Comparison of ENCODE assay signal across 15 mouse cellular contexts in the genomic region with DNA sequence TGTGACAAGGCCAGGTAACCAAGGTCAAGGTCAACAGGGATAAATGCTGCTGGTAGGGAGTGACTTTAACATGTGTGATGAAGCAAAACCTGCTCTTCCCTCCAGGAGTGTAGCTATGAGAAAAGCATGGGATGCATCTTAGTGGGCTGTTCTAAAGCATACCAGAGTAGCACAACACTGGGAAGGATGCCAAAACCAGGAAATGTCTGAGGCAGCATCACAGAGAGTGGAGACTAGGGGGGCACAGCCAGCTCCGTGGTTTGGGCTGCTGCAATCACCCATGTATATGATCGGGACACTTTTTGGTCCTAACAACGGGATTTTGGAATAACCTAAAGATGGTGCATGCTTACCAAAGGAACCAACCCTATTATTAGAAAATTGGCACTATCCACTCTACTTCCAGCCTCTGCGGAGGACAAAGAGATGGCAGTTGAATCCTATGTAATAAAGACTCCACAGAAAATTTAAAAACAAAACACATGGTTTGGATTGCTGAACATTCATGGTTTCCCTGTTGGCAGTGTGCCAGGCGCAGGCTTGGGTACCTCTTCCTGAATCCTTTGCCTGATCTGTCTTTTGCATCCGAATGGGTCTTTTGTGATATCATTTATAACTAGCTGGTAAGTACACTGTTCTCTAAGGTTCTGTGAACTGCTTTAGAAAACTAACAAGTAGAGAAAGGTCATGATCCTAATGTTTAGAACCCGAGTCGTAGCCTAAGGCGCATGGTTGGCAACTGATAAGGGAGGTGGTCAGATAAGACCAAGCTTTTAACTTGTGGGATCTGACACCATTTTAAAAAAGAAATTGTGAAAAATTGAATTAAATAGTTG. TPM values are rescaled to one million over a fixed set of nuclear protein-coding genes. Genes with fewer than 3 reads are reported as not detected.
DNase-seq lines count a peak whose midpoint lies in the region; ATAC-seq and TF ChIP-seq lines count a peak whose summit lies in the region.
"Had no signal": no experiment of that assay in that cellular context is flagged by ENCODE, and none has a peak within 500 bp of the region (broad histone marks: within the 10 kb centered on the region; RNA-seq: fewer than 3 reads in every experiment).

No protein-coding gene starts in this region.

- H3K4me1 ChIP-seq in midbrain, embryonic 14.5 days (ENCODE audit: control insufficient read depth, insufficient read depth, low read length), result no peaks in the 10 kb centered on the region
- H3K4me1 ChIP-seq in midbrain, postnatal 0 days (ENCODE audit: insufficient read depth, low read length), result no peaks in the 10 kb centered on the region
- H3K4me1 ChIP-seq in forebrain, embryonic 14.5 days (ENCODE audit: control insufficient read depth, insufficient read depth, low read length), result peaks cover 5% of the 10 kb centered on the region; the same call in 1 of the 2 replicates
- H3K4me1 ChIP-seq: limb, embryonic 10.5 days; neural tube, embryonic 12.5 days had no signal

- no peak for TF ChIP-seq CTCF in midbrain, postnatal 0 days (IDR thresholded peaks at IDR 0.05)

- H3K36me3 ChIP-seq in midbrain, embryonic 14.5 days (ENCODE audit: control insufficient read depth, insufficient read depth, low read length), result no peaks in the 10 kb centered on the region
- H3K36me3 ChIP-seq in midbrain, postnatal 0 days (ENCODE audit: insufficient read depth, low read length), result no peaks in the 10 kb centered on the region
- no peaks in the 10 kb centered on the region for H3K36me3 ChIP-seq in forebrain, embryonic 14.5 days (ENCODE audit: control insufficient read depth, insufficient read depth, low read length)
- H3K36me3 ChIP-seq: limb, embryonic 10.5 days; neural tube, embryonic 12.5 days had no signal

- no peak overlapping the region for H3K9ac ChIP-seq in midbrain, embryonic 14.5 days (replicated peaks; ENCODE audit: low read length)
- no peak overlapping the region for H3K9ac ChIP-seq in midbrain, postnatal 0 days (replicated peaks; ENCODE audit: low read length, poor library complexity, severe bottlenecking)
- H3K9ac ChIP-seq in forebrain, embryonic 14.5 days (ENCODE audit: low read length), result no peak overlapping the region
- H3K9ac ChIP-seq: neural tube, embryonic 12.5 days had no signal

- no peaks in the 10 kb centered on the region for H3K27me3 ChIP-seq in midbrain, embryonic 14.5 days (ENCODE audit: control insufficient read depth, insufficient read depth, low read length)
- no peaks in the 10 kb centered on the region for H3K27me3 ChIP-seq in midbrain, postnatal 0 days (ENCODE audit: insufficient read depth, low read length)
- no peaks in the 10 kb centered on the region for H3K27me3 ChIP-seq in forebrain, embryonic 14.5 days (replicated peaks; ENCODE audit: control insufficient read depth, insufficient read depth, low read length)
- H3K27me3 ChIP-seq: neural tube, embryonic 12.5 days; Patski had no signal

- DNase-seq in cerebellum, postnatal 10 days, result peak; percentile 22 to 29
- DNase-seq in cerebellum, postnatal 14 days, result no peak
- DNase-seq in midbrain, embryonic 14.5 days, result peak; percentile 57
- no peak for DNase-seq in midbrain, postnatal 0 days (ENCODE audit: low spot score)
- DNase-seq in forebrain, embryonic 14.5 days (ENCODE audit: low spot score), result peak; percentile 76
- no peak for DNase-seq in gastrocnemius, postnatal 4 days (ENCODE audit: low spot score in 2 of 2)
- no peak for DNase-seq in retina, postnatal 1 day
- DNase-seq: adrenal gland, adult 8-10 months; cerebellum, adult 8-10 months; heart, postnatal 4 days; lung, postnatal 4 days had no signal

- no peak overlapping the region for H3K27ac ChIP-seq in midbrain, embryonic 14.5 days (replicated peaks; ENCODE audit: low read depth, low read length)
- H3K27ac ChIP-seq in midbrain, postnatal 0 days (ENCODE audit: low read depth, low read length), result no peak overlapping the region
- no peak overlapping the region for H3K27ac ChIP-seq in forebrain, embryonic 14.5 days (ENCODE audit: low read depth, low read length)
- H3K27ac ChIP-seq: limb, embryonic 10.5 days; neural tube, embryonic 12.5 days had no signal

- no peaks in the 10 kb centered on the region for H3K9me3 ChIP-seq in midbrain, embryonic 14.5 days (ENCODE audit: control insufficient read depth, low read length)
- no peaks in the 10 kb centered on the region for H3K9me3 ChIP-seq in midbrain, postnatal 0 days (ENCODE audit: low read length)
- no peaks in the 10 kb centered on the region for H3K9me3 ChIP-seq in forebrain, embryonic 14.5 days (replicated peaks; ENCODE audit: control insufficient read depth, low read length)
- H3K9me3 ChIP-seq: limb, embryonic 10.5 days; neural tube, embryonic 12.5 days had no signal

- WGBS in midbrain, embryonic 14.5 days, result 73% methylated on average over 9 of the region's 9 CpGs
- WGBS in midbrain, postnatal 0 days, result 74% methylated on average over 9 of the region's 9 CpGs
- WGBS in forebrain, embryonic 14.5 days, result 44% methylated on average over 9 of the region's 9 CpGs

- 0 out of 2 replicates have a peak, but pooled peaks have one; percentile 40 for ATAC-seq in midbrain, embryonic 14.5 days (ENCODE audit: low FRiP score, low TSS enrichment)
- ATAC-seq in midbrain, postnatal 0 days (ENCODE audit: low FRiP score), result no peak
- peak; percentile 90 for ATAC-seq in forebrain, embryonic 14.5 days
- ATAC-seq in megakaryocyte progenitor cell, adult 5-6 weeks (replicated peaks; ENCODE audit: poor library complexity), result peak; percentile 20
- ATAC-seq: Patski had no signal

- H3K4me2 ChIP-seq in midbrain, embryonic 14.5 days (ENCODE audit: low read length), result no peak overlapping the region
- no peak overlapping the region for H3K4me2 ChIP-seq in midbrain, postnatal 0 days (ENCODE audit: low read depth, low read length, poor library complexity, severe bottlenecking)
- peak overlapping the region; percentile 20; the same call in 1 of the 2 replicates for H3K4me2 ChIP-seq in forebrain, embryonic 14.5 days (ENCODE audit: low read length)
- H3K4me2 ChIP-seq: neural tube, embryonic 12.5 days had no signal

- H3K4me3 ChIP-seq in midbrain, embryonic 14.5 days (replicated peaks; ENCODE audit: low read depth, low read length), result no peak overlapping the region
- no peak overlapping the region for H3K4me3 ChIP-seq in midbrain, postnatal 0 days (ENCODE audit: low read depth, low read length)
- H3K4me3 ChIP-seq in forebrain, embryonic 14.5 days (ENCODE audit: low read depth, low read length), result no peak overlapping the region
- H3K4me3 ChIP-seq: limb, embryonic 10.5 days; neural tube, embryonic 12.5 days had no signal

RNA-seq across cellular contexts. Expression of gene Prkaa1, which starts 5.4 kb away (rescaled TPM):
- 14.9 and 19.7 TPM in 2 replicates for polyA plus RNA-seq in midbrain, embryonic 14.5 days (2014; fragmentation: Nextera tagmentation; extraction: Ambion mirVana)
- 17.2 and 17.5 TPM in 2 replicates for total RNA-seq in midbrain, postnatal 0 days (2014; rRNA removed)
- polyA plus RNA-seq in midbrain, postnatal 0 days (2015; fragmentation: Nextera tagmentation; extraction: Ambion mirVana), result 9.5 and 10.6 TPM in 2 replicates
- polyA plus RNA-seq in forebrain, embryonic 14.5 days (2014; fragmentation: Nextera tagmentation; extraction: Ambion mirVana), result 15.7 and 17.0 TPM in 2 replicates
- total RNA-seq in megakaryocyte progenitor cell, adult 5-6 weeks (2015), result 35.6 and 38.4 TPM in 2 replicates
- 23.5 and 23.7 TPM in 2 replicates for total RNA-seq in megakaryocyte progenitor cell, adult 5-6 weeks (2017)
- total RNA-seq in gastrocnemius, postnatal 4 days (2021), result 10 to 100 TPM; 15.8 to 17.4 TPM

RNA-seq across cellular contexts. Expression of gene Rpl37, which starts 21.8 kb away (rescaled TPM):
- 446 and 522 TPM in 2 replicates for polyA plus RNA-seq in midbrain, embryonic 14.5 days (2014; fragmentation: Nextera tagmentation; extraction: Ambion mirVana)
- total RNA-seq in midbrain, postnatal 0 days (2014; rRNA removed), result 186 and 281 TPM in 2 replicates
- polyA plus RNA-seq in midbrain, postnatal 0 days (2015; fragmentation: Nextera tagmentation; extraction: Ambion mirVana), result 359 and 404 TPM in 2 replicates
- polyA plus RNA-seq in forebrain, embryonic 14.5 days (2014; fragmentation: Nextera tagmentation; extraction: Ambion mirVana), result 391 and 567 TPM in 2 replicates
- 1,416 and 1,430 TPM in 2 replicates for total RNA-seq in megakaryocyte progenitor cell, adult 5-6 weeks (2015)
- total RNA-seq in megakaryocyte progenitor cell, adult 5-6 weeks (2017), result 1,966 and 2,167 TPM in 2 replicates
- total RNA-seq in gastrocnemius, postnatal 4 days (2021), result 100 to 1,000 TPM; 389 to 413 TPM

RNA-seq across cellular contexts. Expression of gene Card6, which starts 29.9 kb away (rescaled TPM):
- polyA plus RNA-seq in midbrain, embryonic 14.5 days (2014; fragmentation: Nextera tagmentation; extraction: Ambion mirVana), result 0.36 and 0.86 TPM in 2 replicates
- 0.11 and 0.42 TPM in 2 replicates for total RNA-seq in midbrain, postnatal 0 days (2014; rRNA removed)
- polyA plus RNA-seq in midbrain, postnatal 0 days (2015; fragmentation: Nextera tagmentation; extraction: Ambion mirVana), result 0.25 and 0.52 TPM in 2 replicates
- polyA plus RNA-seq in forebrain, embryonic 14.5 days (2014; fragmentation: Nextera tagmentation; extraction: Ambion mirVana), result 0.72 and 0.85 TPM in 2 replicates
- total RNA-seq in megakaryocyte progenitor cell, adult 5-6 weeks (2015), result 0.66 and 0.77 TPM in 2 replicates
- 0.04 and 0.41 TPM in 2 replicates for total RNA-seq in megakaryocyte progenitor cell, adult 5-6 weeks (2017)
- total RNA-seq in gastrocnemius, postnatal 4 days (2021), result 1 to 10 TPM; 2.7 to 3.1 TPM

RNA-seq across cellular contexts. Expression of gene Ttc33, which starts 47.1 kb away (rescaled TPM):
- 62.9 and 67.1 TPM in 2 replicates for polyA plus RNA-seq in midbrain, embryonic 14.5 days (2014; fragmentation: Nextera tagmentation; extraction: Ambion mirVana)
- 31.2 and 35.9 TPM in 2 replicates for total RNA-seq in midbrain, postnatal 0 days (2014; rRNA removed)
- 45.8 and 51.0 TPM in 2 replicates for polyA plus RNA-seq in midbrain, postnatal 0 days (2015; fragmentation: Nextera tagmentation; extraction: Ambion mirVana)
- polyA plus RNA-seq in forebrain, embryonic 14.5 days (2014; fragmentation: Nextera tagmentation; extraction: Ambion mirVana), result 65.6 and 75.5 TPM in 2 replicates
- total RNA-seq in megakaryocyte progenitor cell, adult 5-6 weeks (2015), result 29.4 and 38.4 TPM in 2 replicates
- 43.1 and 54.2 TPM in 2 replicates for total RNA-seq in megakaryocyte progenitor cell, adult 5-6 weeks (2017)
- 10 to 100 TPM; 34.3 to 39.0 TPM for total RNA-seq in gastrocnemius, postnatal 4 days (2021)

Comparison
In these comparisons a context has a peak if more than half of its experiments do, and no peak if none do; other contexts are left out.
1. DNase-seq: peak in cerebellum, postnatal 10 days (2 of 2), midbrain, embryonic 14.5 days (single experiment) and forebrain, embryonic 14.5 days (single experiment); none in cerebellum, postnatal 14 days (0 of 2), midbrain, postnatal 0 days (single experiment), gastrocnemius, postnatal 4 days (0 of 2) and retina, postnatal 1 day (single experiment).